Mouse (Mus musculus) CH12.LX (cell line): ENCODE measurements around the gene C730034F03Rik.

Experiments used
- CHD2 ChIP-seq: IDR thresholded peaks from 2 replicates; pipeline ENCODE4 v1.6.1; 2011; ENCODE audit warnings: low read length, improper control_type of control experiment
- CTCF ChIP-seq, 2 experiments: IDR thresholded peaks in 1 of 2; conservative IDR thresholded peaks in 1 of 2; 2 replicates each; pipeline ENCODE4 v1.5.1; 2011 to 2012; ENCODE audit warnings: low read depth in 2 of 2, low read length in 2 of 2, improper control_type of control experiment in 1 of 2, inconsistent platforms in 1 of 2, mild to moderate bottlenecking in 1 of 2, moderate library complexity in 1 of 2
- ETS1 ChIP-seq: conservative IDR thresholded peaks from 2 replicates; pipeline ENCODE4 v1.6.1; 2012; ENCODE audit warnings: low read depth, mild to moderate bottlenecking, inconsistent platforms, low read length, improper control_type of control experiment, moderate library complexity
- POLR2A ChIP-seq: IDR thresholded peaks from 2 replicates; pipeline ENCODE4 v1.6.1; 2011; ENCODE audit warnings: low read depth, mild to moderate bottlenecking, improper control_type of control experiment, low read length
- SMC3 ChIP-seq: IDR thresholded peaks from 2 replicates; pipeline ENCODE4 v1.6.1; 2011; ENCODE audit warnings: low read depth, low read length, improper control_type of control experiment
- UBTF ChIP-seq: IDR thresholded peaks from 2 replicates; pipeline ENCODE4 v1.6.1; 2012; ENCODE audit warnings: low read depth, mild to moderate bottlenecking, inconsistent platforms, low read length, improper control_type of control experiment, moderate library complexity

- TF ChIP-seq UBTF = no peak
- TF ChIP-seq SMC3 = no peak
- no peak for TF ChIP-seq CTCF (conservative IDR thresholded peaks at IDR 0.05 in 1 of 2, IDR thresholded peaks at IDR 0.05 in 1 of 2; ENCODE audit: low read depth in 2 of 2, low read length in 2 of 2)
- TF ChIP-seq POLR2A = no peak
- TF ChIP-seq CHD2 = no peak
- TF ChIP-seq ETS1 = no peak
Observed at GRCm38 (mm10) chr15:89398146-89398545, 31.2 kb upstream of the C730034F03Rik start.
